Mouse (Mus musculus): ENCODE measurements around the gene Cd209b. TPM values are rescaled to one million over a fixed set of nuclear protein-coding genes. Genes with fewer than 3 reads are reported as not detected.

Gene Cd209b
- 3.2 and 4.7 TPM in 2 replicates for polyA plus RNA-seq (2012; rRNA removed)

- DNase-seq (ENCODE audit: low spot score): no peak
Observed at GRCm38 (mm10) chr8:3926744-3927143, at the start of gene Cd209b. Gene Cd209b (minus strand): TSS chr8:3926844.

GRCm38 (mm10) chr8:3956037-3956436, 29.4 kb upstream of the Cd209b start:
- DNase-seq (ENCODE audit: low spot score): no peak

DNA sequence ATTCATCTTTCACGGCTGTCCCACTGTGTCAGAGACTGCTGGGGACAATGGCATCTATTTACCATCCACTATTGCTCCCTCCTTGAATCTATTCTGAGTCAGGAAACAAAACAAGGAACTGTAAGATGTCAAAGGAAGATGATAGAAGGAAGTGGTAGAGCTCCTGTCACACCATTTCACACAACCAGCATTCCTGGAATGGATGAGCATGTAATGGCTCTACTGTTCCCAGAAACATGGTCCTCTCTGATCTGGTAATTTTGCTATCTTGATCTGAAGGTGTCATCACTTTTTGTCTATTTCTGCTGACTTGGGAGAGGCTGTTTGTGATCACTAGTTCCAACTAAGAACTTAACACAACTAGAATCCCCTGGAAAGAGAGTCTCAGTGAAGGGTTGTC, 28.0 kb upstream of the Cd209b start, which contains the start of gene Cd209c:
Cd209c (minus strand) TSS at position 101 of the 400 bp plus-strand sequence.
- DNase-seq (ENCODE audit: low spot score): no peak

DNA sequence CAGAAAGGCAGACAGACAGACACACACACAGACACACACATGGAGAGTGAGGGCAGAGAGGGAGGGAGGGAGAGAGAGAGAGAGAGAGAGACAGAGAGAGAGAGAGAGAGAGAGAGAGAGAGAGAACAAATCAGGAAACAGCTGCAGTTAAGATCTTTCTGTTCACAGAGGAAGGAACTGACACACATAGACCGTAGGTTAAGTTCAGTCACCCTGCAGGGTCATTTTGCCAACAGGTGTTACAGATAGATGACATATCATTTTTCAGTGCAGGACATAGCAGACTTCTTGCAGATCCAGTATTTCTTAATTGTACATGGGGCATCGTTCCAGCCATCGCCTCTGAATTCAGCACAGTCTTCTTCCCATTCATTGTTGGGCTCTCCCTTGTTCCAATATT, 13.4 kb upstream of the Cd209b start:
- no peak for DNase-seq (ENCODE audit: low spot score)

DNA sequence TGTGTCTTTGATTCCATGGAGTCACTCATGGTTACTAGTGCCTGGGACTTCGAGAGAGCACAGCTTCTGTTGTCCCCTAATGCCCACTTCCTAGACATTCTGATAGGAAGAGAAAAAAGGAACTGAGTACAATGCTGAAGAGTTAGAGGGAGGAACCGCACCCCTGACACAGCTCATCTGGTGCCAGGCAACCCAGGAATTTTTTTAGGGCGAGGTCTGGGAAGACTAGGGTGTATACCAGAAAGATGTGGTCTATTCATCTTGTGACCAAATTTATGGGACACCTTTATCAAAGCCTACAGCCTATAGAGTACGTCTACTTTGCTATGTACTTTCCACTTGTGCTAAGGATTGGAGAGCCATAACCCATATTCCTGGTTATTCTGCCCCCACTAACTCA, 48.2 kb downstream of the Cd209b start, which contains the start of gene Cd209d:
Cd209d (minus strand) TSS at position 101 of the 400 bp plus-strand sequence.
- DNase-seq (ENCODE audit: low spot score): no peak

DNA sequence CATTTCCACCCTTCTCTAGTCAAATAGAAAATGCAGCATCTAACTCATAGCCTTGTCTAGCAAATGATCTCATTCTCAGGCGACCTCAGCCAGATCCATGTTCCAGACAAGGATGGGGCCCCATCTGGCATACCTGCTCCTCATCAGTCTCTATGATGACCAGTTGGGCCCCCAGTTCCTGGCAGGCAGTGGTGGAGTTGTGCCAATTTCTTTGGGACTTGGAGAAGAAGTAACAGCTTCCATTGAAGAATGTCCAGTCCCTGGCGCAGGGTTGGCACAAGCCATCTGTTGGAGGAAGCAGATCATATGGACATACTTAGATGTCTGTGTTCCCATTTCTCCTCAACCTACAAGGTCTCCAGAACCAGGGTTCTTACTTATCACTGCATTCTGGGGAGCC, 50.5 kb downstream of the Cd209b start:
- no peak for DNase-seq (ENCODE audit: low spot score)

Other genes starting within 250 kb of the Cd209b start
- 0.12 and 0.13 TPM in 2 replicates for gene Fcer2a, start 232.7 kb downstream of the Cd209b start, polyA plus RNA-seq (2012; rRNA removed)
- 0.08 and 0.29 TPM in 2 replicates for gene Clec4g, start 206.2 kb downstream of the Cd209b start, polyA plus RNA-seq (2012; rRNA removed)
- 7.0 and 8.5 TPM in 2 replicates for gene Cd209a, start 177.9 kb downstream of the Cd209b start, polyA plus RNA-seq (2012; rRNA removed)
- gene Cd209e, start 72.5 kb downstream of the Cd209b start, polyA plus RNA-seq (2012; rRNA removed): 0.12 and 0.14 TPM in 2 replicates
- gene Cd209d, start 48.3 kb downstream of the Cd209b start, polyA plus RNA-seq (2012; rRNA removed): 3.1 and 6.7 TPM in 2 replicates
- 4.0 and 5.5 TPM in 2 replicates for gene Cd209c, start 27.9 kb upstream of the Cd209b start, polyA plus RNA-seq (2012; rRNA removed)
- 15.1 and 28.6 TPM in 2 replicates for gene Cd209f, start 179.0 kb upstream of the Cd209b start, polyA plus RNA-seq (2012; rRNA removed)
- 6.7 and 13.7 TPM in 2 replicates for gene Cd209g, start 207.3 kb upstream of the Cd209b start, polyA plus RNA-seq (2012; rRNA removed)
- 13.7 and 19.1 TPM in 2 replicates for gene Evi5l, start 239.7 kb upstream of the Cd209b start, polyA plus RNA-seq (2012; rRNA removed)

All from urinary bladder, adult 2 months (tissue).